Mouse (Mus musculus): ENCODE results near the gene Rxfp4.
"Not testable (repeated sequence)": the region's sequence is repeated elsewhere in the genome, so short reads cannot be mapped to it uniquely, and the experiment has no call there.

Rxfp4 gene

GRCm38 (mm10) chr3:88609066-88609465, 43.9 kb downstream of the Rxfp4 start:
- DNase-seq (ENCODE audit: low read depth, low spot score) = no peak

DNA sequence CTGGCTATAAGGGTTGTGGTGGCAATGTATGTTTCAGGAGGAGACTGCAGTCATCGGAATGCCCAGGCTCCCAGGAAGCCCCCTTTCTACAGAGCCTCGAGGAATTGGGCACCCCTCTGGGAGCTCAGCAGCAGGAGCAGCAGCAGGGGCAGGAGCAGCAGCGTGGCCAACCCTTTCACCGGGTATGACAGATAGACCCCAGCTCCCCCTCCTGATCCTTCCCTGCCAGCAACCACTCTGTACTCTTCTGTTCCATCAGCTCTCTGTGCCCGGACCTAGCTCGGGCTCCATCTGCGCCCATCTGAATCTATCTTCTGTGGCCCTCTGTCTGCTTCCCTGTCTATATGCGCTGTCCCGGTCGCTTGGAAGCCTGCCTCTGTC, 45.2 kb downstream of the Rxfp4 start:
- DNase-seq (ENCODE audit: low read depth, low spot score) = no peak

GRCm38 (mm10) chr3:88607065-88607757, 45.7 kb downstream of the Rxfp4 start:
- peak; percentile 42 for DNase-seq (ENCODE audit: low read depth, low spot score)

- not testable (repeated sequence) for DNase-seq (ENCODE audit: low read depth, low spot score)
Measured at GRCm38 (mm10) chr3:88605666-88606065, 47.3 kb downstream of the Rxfp4 start, which contains the start of gene Arhgef2. TSS of gene Arhgef2 (plus strand) at chr3:88605966.

GRCm38 (mm10) chr3:88604863-88605262, 48.1 kb downstream of the Rxfp4 start:
- DNase-seq (ENCODE audit: low read depth, low spot score) = no peak

DNA sequence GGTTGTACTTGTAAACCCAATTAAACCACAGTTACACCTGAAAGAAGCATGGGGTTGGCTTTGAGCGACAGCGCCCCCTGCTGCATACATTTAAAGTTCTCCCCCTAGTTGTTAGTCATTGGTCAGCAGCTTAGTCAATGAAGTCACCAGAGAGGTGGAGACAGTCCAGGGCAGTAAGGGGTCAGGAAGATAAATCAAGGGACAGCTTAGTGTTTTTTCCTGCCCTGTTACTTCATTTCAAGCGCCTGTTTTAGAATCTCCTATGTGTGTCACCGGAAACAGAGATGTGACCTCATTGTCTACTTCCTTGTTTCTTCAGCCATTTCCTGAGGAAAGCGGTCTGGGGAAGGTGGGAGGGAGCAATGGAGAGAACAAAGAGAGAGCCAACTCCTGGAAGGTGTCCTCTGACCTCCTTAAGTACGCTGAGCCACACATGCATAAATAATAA, 49.2 kb downstream of the Rxfp4 start:
- no peak for DNase-seq (ENCODE audit: low read depth, low spot score)

- DNase-seq (ENCODE audit: low read depth, low spot score) = no peak
Measured at GRCm38 (mm10) chr3:88602466-88602865, 50.5 kb downstream of the Rxfp4 start.
